Mouse (Mus musculus) thymus, adult 2 months (tissue): Measurements from ENCODE around the gene Stk24.

Source experiments
- CTCF ChIP-seq: fragments of 200-500 bp; IDR thresholded peaks from 2 replicates; pipeline ENCODE4 v1.5.1; 2012; ENCODE audit warnings: mild to moderate bottlenecking, control low read depth, low read length, moderate library complexity, borderline replicate concordance; ENCODE audit not compliant: control insufficient read depth, poor library complexity, insufficient read depth; ENCODE audit errors: extremely low read depth
- POLR2A ChIP-seq: fragments of 200-500 bp; IDR thresholded peaks from 2 replicates; pipeline ENCODE4 v1.6.1; 2012; ENCODE audit warnings: mild to moderate bottlenecking, low read length, control low read depth, moderate library complexity; ENCODE audit not compliant: control insufficient read depth, poor library complexity, insufficient read depth; ENCODE audit errors: extremely low read depth

- no peak for TF ChIP-seq CTCF
- no peak for TF ChIP-seq POLR2A
These were observed 140.4 kb downstream of the Stk24 start for GRCm38 (mm10) chr14:121239386-121239785.
